Mouse (Mus musculus): ENCODE measurements around the gene Rmnd1. TPM values are rescaled to one million over a fixed set of nuclear protein-coding genes. Genes with fewer than 3 reads are reported as not detected.

Gene Rmnd1
- polyA plus RNA-seq, 1 experiment = 53.4 TPM

- H3K27ac ChIP-seq (ENCODE audit: insufficient read depth, low read depth, low read length) = no peak overlapping the region
- peaks cover 7% of the 10 kb centered on the region for H3K4me1 ChIP-seq (ENCODE audit: control insufficient read depth, insufficient read depth, low read length)
- H3K4me3 ChIP-seq (ENCODE audit: insufficient read depth, low read length) = no peak overlapping the region
- no peak for TF ChIP-seq POLR2A (IDR thresholded peaks at IDR 0.05; ENCODE audit: borderline replicate concordance, low read depth, low read length)
- no peak for TF ChIP-seq CTCF (IDR thresholded peaks at IDR 0.05; ENCODE audit: low read depth, low read length)
These were observed 34.1 kb downstream of the Rmnd1 start for GRCm38 (mm10) chr10:4398058-4398457.

DNA sequence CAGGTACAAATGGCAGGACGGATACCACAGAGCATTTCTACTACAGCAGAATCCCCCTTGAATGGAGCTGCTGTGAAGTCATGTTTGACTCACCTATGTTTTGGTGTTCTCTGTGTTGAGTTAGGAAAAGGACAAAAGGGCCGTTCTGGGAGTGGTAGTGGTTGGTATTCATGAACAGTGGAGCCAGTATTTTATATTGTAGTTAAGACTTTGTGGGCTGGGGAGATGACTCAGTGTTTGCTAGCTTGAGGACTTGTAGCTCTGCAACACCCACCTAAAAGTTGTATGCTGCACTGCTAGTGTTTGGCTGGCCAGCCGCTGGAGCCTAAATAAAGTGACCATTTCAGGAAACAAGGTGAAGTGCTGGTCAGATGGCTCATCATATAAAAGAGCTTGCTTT is 36.9 kb downstream of the Rmnd1 start:
- Histone ChIP-seq H3K4me1 (ENCODE audit: control insufficient read depth, insufficient read depth, low read length) (peaks cover 24% of the 10 kb centered on the region), H3K4me3 (ENCODE audit: insufficient read depth, low read length) (no peak overlapping the region), H3K27ac (ENCODE audit: insufficient read depth, low read depth, low read length) (no peak overlapping the region)
- no peak for TF ChIP-seq CTCF (IDR thresholded peaks at IDR 0.05; ENCODE audit: low read depth, low read length)
- no peak for TF ChIP-seq POLR2A (IDR thresholded peaks at IDR 0.05; ENCODE audit: borderline replicate concordance, low read depth, low read length)

GRCm38 (mm10) chr10:4391851-4392250 is 40.3 kb downstream of the Rmnd1 start:
- TF ChIP-seq CTCF (IDR thresholded peaks at IDR 0.05; ENCODE audit: low read depth, low read length) = peak; percentile 41; the same call in 1 of the 2 replicates
- no peak for TF ChIP-seq POLR2A (IDR thresholded peaks at IDR 0.05; ENCODE audit: borderline replicate concordance, low read depth, low read length)
- no peak overlapping the region for H3K27ac ChIP-seq (ENCODE audit: insufficient read depth, low read depth, low read length)

GRCm38 (mm10) chr10:4391076-4391475 is 41.1 kb downstream of the Rmnd1 start:
- TF ChIP-seq CTCF (IDR thresholded peaks at IDR 0.05; ENCODE audit: low read depth, low read length) (no peak), POLR2A (IDR thresholded peaks at IDR 0.05; ENCODE audit: borderline replicate concordance, low read depth, low read length) (no peak)
- H3K4me1 ChIP-seq (ENCODE audit: control insufficient read depth, insufficient read depth, low read length) = peaks cover 36% of the 10 kb centered on the region
- H3K27ac ChIP-seq (ENCODE audit: insufficient read depth, low read depth, low read length) = no peak overlapping the region
- H3K4me3 ChIP-seq (ENCODE audit: insufficient read depth, low read length) = no peak overlapping the region

More at GRCm38 (mm10) chr10:4391851-4392250, 40.3 kb downstream of the Rmnd1 start:
- Histone ChIP-seq H3K4me3 (ENCODE audit: insufficient read depth, low read length) (no peak overlapping the region), H3K4me1 (ENCODE audit: control insufficient read depth, insufficient read depth, low read length) (peaks cover 36% of the 10 kb centered on the region)

DNA sequence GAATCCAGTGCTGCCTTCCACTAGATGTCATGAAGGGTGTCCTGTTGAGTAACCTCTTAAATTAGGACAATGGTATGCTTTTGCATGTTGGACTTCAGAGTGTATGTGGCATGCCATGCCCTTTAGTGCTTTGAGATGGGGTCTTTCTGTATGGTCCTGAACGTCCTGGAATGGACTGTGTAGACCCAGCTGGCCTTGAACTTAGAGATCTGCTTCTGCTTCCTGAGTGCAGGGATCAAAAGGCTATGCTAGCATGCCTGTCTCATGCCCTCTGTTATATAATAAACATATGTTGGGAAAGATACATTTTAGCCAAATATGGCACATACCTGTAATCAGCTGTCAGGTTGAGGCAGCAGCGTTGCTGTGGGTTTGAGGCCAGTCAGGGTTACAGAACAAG is 41.6 kb downstream of the Rmnd1 start:
- Histone ChIP-seq H3K4me1 (ENCODE audit: control insufficient read depth, insufficient read depth, low read length) (peaks cover 39% of the 10 kb centered on the region), H3K27ac (ENCODE audit: insufficient read depth, low read depth, low read length) (no peak overlapping the region), H3K4me3 (ENCODE audit: insufficient read depth, low read length) (no peak overlapping the region)
- TF ChIP-seq POLR2A (IDR thresholded peaks at IDR 0.05; ENCODE audit: borderline replicate concordance, low read depth, low read length) (no peak), CTCF (IDR thresholded peaks at IDR 0.05; ENCODE audit: low read depth, low read length) (no peak)

DNA sequence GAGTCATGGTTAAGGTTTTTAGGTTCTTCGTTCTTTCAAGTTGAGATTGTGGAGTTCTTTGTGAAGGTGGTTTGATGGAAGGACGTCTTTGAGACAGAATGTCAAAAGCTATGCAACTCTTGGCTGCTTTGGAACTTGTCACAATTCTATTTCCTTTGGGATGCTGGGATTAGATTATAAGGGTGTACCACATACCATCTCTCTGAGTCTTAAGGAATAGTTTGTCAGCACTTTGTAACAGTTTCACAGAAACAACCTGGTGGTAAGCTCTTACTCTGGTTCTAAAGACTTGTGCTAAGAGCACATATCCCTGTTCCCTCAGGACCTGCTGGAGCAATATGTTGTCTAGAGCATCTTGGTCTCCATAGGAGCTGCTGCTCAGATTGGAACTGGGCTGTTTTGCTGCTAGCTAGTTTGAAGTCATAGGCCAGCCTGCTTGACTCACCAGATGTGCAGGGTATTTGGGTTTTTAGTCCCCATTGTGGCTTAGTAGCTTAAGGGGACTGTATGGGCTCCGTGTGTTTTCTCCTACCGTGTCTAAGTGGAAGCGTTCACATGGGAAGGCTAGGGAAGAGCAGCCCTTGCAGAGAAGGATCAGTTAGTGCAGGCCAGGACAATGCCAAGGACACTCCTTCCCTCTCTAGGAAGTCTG is 42.6 kb downstream of the Rmnd1 start:
- no peak overlapping the region for H3K27ac ChIP-seq (ENCODE audit: insufficient read depth, low read depth, low read length)
- H3K4me1 ChIP-seq (ENCODE audit: control insufficient read depth, insufficient read depth, low read length) = peaks cover 45% of the 10 kb centered on the region
- peak overlapping the region; percentile 66 for H3K4me3 ChIP-seq (ENCODE audit: insufficient read depth, low read length)
- TF ChIP-seq POLR2A (IDR thresholded peaks at IDR 0.05; ENCODE audit: borderline replicate concordance, low read depth, low read length) = no peak
- no peak for TF ChIP-seq CTCF (IDR thresholded peaks at IDR 0.05; ENCODE audit: low read depth, low read length)

GRCm38 (mm10) chr10:4389036-4389435 is 43.2 kb downstream of the Rmnd1 start:
- Histone ChIP-seq H3K4me1 (ENCODE audit: control insufficient read depth, insufficient read depth, low read length) (peaks cover 43% of the 10 kb centered on the region), H3K27ac (ENCODE audit: insufficient read depth, low read depth, low read length) (no peak overlapping the region), H3K4me3 (ENCODE audit: insufficient read depth, low read length) (peak overlapping the region; percentile 66)
- TF ChIP-seq CTCF (IDR thresholded peaks at IDR 0.05; ENCODE audit: low read depth, low read length) (no peak), POLR2A (IDR thresholded peaks at IDR 0.05; ENCODE audit: borderline replicate concordance, low read depth, low read length) (no peak)

- Histone ChIP-seq H3K4me1 (ENCODE audit: control insufficient read depth, insufficient read depth, low read length) (peaks cover 39% of the 10 kb centered on the region), H3K4me3 (ENCODE audit: insufficient read depth, low read length) (peak overlapping the region; percentile 66), H3K27ac (ENCODE audit: insufficient read depth, low read depth, low read length) (peak overlapping the region; percentile 43)
- TF ChIP-seq POLR2A (IDR thresholded peaks at IDR 0.05; ENCODE audit: borderline replicate concordance, low read depth, low read length) (no peak), CTCF (IDR thresholded peaks at IDR 0.05; ENCODE audit: low read depth, low read length) (no peak)
These were observed 43.8 kb downstream of the Rmnd1 start for GRCm38 (mm10) chr10:4388384-4388745.

DNA sequence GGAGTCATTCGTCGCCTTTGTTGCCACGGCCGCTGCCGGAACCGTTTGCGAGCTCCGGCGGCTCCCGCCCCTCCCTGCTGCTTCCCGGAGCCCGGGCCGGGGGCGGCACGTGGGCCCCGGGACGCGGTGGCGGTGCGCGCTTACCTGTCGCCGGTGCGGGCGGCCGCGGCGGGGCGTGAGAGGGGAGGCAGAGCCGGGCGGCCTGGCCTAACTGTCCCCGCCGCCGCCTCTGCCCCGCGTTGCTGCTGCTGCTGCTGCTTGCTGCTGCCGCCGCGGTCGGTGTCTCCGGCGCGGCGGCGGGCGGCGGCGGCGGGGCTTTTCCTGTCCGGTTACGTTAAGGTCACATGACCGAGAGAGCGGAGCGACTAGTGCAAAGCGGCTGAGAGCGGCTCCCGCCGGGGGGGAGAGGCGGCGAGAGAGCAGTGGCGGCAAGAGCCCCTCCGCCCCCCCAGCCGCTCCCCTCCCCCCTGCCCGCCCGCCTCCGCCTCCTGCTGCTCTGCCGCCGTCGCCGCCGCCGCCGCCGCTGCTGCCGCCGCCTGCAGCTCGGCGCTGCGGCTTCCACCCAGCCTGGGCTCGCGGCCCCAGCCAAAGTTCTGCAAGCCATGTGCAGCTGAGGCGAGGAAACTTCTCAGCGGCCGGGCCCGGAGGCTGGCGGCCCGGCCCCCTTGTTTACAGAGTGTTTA is 44.3 kb downstream of the Rmnd1 start, which contains the start of gene Zbtb2:
Gene Zbtb2 (minus strand): TSS at position 408 of the 683 bp plus-strand sequence.
- TF ChIP-seq CTCF (IDR thresholded peaks at IDR 0.05; ENCODE audit: low read depth, low read length) = no peak
- no peak for TF ChIP-seq POLR2A (IDR thresholded peaks at IDR 0.05; ENCODE audit: borderline replicate concordance, low read depth, low read length)
- Histone ChIP-seq H3K27ac (ENCODE audit: insufficient read depth, low read depth, low read length) (peak within 1 kb of the TSS; percentile 96), H3K4me1 (ENCODE audit: control insufficient read depth, insufficient read depth, low read length) (peaks cover 36% of the 10 kb centered on the region), H3K4me3 (ENCODE audit: insufficient read depth, low read length) (peak within 1 kb of the TSS; percentile 66)
